Mouse (Mus musculus) gonadal fat pad, adult 2 months (tissue): ENCODE data around the gene Pih1d1. TPM values are rescaled to one million over a fixed set of nuclear protein-coding genes. Genes with fewer than 3 reads are reported as not detected.

Experiments used
- DNase-seq: peaks from one replicate; pipeline ENCODE4 v3.0.0-alpha.2; 2012; ENCODE audit warnings: low read depth
- polyA plus RNA-seq: library from polyadenylated mRNA; depleted of rRNA; stranded (reverse); fragments of >200 nt; gene quantifications from 2 replicates; pipeline ENCODE4 v1.2.3, GENCODE M21; 2012

Pih1d1 gene
- polyA plus RNA-seq, 1 experiment, result 58.1 TPM

DNA sequence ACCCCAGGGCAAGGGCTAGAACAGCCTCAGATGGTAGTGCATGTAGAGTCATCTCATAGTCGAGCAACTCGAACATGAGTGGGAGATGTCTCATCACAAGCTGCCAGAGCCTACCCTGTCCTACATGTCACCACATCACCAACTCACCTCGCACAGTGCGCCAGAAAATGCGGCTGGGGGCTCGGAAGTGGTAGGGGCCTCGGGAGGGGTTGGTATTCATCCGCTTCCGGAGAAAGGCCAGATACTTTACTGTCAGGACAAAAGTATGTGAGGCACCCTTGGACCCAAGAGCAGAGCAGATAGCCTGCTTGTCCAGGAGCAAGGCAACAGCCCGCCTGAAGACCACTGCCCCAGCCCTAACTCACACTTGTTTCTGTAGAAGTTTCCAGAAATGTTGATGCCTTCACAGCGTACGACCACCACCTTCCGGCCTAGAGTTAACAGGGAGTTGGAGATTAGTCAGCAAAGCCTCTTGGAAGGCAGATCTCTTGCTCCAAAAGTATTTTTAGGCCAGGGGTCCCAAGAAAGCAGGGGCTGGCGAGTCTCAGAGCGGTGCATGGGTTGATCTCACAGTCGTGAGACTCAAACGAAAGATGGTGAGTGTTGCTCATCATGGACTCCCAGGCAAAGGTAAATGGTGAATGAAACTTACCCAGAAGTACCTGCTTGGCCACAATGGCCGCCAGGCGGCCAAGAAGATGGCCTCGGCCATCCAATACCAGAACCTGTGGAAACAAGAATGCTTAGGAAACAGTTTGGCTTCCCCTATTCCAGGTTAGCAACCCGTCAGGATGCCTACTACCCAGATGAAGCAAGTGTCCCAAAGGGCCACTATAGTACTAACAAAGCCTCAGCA, 27.0 kb upstream of the Pih1d1 start:
- DNase-seq, result no peak

DNA sequence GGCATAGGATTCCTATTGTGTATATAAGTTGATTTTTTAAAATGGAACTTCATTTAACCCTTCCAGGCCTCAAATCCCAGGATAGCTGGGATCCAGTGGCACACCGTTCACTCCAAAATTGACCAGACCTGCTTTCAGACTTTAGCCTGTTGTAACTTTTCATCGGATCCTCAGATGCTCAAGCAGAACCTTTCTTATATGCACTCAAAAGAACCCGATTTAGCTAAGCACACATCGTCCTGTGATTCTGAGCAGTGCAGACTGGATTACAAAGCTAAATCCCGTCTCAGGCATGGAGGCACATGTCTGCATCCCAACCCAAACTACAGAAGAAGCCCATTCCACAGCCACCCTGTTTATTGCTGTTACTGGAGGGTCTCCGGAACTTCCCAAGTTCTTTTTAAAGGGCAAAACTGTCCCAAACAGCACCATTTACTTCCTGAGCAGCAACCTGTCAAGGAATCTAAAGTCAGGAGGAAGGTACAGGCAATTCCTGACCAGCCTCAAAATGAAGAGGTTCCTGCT, 26.3 kb upstream of the Pih1d1 start:
- DNase-seq, result no peak

DNA sequence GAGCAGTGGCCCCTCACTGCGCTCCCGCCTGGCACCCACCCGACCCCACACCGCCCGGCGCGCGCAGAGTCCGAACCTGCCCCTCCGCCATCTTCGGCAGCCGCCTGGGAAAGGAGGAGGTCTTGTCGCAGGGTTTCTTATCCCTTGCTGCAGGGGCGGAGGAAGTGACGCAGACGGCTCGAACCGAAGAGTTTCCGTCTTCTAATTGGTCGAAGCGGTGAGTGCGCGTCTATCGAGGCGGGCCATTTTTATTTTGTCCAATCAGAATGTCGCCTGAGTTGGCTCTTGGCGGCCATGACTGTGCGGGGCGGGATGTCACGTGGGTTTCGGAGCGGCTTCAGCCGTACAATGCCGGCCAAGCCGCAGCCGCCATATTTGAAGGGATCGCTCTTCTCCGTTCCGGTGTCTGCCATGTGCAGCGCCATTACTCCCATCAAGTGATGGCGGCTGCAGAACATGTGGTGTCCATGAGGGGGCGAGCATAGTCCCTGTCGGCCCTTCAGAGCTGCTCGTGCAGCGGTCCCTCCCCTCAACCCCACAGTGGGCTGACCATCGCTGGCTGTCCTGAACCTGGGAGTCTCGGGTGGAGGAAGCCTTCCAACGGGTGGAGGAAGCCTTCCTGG, 25.4 kb upstream of the Pih1d1 start, which contains the start of gene Rpl13a:
TSS of gene Rpl13a (minus strand) at position 138 of the 623 bp plus-strand sequence.
- DNase-seq, result peak; percentile 92

DNA sequence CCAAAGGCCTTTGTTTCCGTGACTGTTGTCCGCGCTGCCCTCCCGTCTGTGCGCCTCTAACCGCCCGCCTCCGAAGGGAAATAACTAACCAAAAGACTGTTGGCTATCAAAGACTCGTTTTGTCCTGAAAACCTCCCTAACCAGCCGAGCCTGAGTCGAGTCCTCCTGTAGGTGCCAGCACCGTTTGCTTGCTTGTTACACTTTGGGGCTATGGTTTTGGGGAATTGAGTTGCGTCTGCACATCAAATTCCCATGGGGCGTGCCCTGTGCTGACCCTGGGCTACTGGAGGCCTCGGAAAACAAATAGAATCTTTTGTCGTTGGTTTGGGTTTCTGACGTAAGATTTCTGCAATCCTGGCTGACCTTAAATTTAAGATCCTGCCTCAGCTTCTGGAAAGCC, 24.8 kb upstream of the Pih1d1 start:
- DNase-seq, result no peak

DNA sequence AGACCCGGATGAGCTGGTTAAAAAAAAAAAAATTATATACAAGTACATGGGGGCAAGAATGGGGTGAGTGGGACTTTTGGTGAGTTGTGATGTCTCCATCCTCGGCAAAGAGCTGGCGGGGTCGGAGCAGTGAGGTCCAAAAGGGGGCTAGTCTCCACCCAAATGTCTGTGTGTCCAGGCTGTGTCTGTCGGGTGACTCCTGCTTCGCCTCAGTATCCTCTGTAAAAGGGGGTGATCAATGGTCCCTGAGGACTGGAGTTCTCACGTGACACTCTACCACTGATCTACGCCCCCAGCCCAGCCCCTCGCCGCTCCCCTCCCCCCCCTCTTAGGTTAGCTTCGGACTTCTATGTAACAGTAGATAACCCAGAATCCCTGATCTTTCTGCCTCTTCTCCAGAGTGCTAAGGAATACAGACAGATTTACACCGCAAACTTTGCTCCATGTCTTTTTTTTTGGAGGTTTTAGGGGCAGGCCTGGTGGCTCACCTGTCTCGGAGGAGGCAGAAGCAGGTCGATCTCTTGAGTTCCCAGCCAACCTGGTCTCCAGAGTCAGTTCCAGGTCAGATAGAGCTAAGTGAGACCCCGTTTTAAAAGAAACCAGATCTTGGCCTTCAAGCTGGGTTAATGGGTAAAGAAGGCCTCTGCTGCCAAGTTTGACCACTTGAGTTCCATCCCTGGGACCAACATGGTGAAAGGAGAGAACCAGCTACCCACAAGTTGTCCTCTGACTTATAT, 24.2 kb upstream of the Pih1d1 start:
- no peak for DNase-seq

DNA sequence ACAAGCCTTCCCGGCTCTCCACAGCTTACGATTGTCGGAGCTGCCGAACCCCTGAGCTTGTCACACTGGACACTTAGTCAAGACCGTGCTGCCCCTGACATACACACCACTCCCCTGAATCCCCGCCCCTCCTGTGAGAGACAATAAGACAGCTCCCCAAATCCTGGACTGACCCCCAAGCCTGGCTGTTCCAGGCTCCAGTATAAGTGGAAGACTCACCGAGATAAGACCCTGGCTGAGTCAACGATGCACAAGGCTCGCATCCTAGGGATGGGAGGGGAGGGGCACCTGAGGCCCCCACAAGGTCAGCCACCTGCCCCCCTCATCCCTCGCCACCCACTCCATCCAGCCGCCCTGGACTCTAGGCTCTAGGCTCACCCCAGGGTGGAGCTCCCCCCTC, 22.3 kb upstream of the Pih1d1 start:
- no peak for DNase-seq

DNA sequence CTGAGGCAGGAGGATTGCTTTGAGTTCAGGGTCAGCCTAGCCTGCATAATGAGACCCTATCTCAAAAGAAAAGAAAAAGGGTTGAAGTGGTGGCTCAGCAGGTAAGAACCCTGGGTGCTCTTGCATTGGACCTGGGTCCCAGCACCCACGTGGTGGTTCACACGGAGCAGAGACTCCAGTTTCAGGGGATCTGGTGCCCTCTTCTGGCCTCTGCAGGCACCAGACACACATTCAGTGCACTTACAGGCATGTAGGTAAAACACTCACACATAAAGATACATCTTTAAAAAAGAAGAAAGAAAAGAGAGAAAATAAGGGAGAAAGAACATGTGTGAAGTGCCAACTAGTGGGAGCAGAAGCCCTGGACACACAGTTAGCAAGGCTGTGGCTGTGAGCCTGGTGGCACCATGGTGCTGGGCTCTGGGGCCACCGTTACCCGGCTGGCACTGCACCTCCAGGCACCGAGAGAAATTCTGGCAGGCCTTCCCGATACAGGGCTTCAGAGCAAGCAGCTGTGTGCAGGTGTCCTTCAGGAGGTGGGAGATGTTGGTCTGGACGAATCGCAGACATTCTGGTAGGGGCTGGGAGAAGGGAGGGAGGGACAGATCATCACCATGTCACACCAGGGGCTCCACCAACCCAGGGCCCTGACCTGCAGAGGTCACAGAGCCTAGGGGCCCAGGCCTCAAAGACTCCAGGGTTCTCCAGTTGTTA, 20.5 kb upstream of the Pih1d1 start:
- DNase-seq, result no peak

DNA sequence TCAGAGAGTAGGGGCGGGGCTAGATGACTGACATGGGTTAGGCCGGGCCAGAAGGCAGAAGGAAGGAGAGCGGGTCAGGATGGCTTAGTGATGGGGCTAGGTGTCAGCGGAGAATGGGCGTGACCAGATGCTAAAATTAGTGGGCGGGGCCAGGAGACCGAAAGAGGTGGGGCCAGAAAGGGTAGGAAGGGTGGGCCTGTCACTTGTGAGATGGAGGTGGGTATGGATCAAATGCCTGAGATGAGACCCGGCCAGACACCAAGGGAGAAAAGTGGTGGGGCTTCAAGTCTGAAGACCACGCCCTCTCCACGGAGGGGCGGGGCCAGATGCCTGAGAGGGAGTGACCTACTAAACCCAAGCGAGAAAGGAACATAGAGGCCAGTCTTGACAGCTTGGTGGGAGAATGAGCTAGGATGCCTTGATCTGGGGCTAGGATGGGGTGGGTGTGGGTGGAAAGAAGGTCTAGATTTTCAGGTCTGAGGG, 19.5 kb upstream of the Pih1d1 start:
- DNase-seq, result no peak

DNA sequence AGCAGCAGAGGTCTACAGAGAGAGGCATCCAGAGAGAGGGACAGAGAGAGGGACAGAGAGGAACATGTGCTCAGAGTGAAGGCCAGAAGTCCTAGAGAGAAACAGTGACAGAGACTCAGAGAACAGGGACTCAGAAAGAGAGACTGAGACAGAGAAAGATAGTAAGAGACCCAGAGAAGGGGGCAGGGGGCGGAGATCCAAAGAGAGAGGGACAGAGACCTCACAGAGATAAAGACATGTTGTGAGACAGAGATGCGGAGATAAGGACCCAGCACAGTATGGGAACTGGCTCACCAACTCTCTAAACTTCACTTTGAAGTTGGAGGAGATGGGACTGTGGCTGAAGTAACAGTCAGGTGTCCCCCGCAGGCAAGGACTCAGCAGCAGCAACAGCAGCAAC, 18.7 kb upstream of the Pih1d1 start:
- no peak for DNase-seq

DNA sequence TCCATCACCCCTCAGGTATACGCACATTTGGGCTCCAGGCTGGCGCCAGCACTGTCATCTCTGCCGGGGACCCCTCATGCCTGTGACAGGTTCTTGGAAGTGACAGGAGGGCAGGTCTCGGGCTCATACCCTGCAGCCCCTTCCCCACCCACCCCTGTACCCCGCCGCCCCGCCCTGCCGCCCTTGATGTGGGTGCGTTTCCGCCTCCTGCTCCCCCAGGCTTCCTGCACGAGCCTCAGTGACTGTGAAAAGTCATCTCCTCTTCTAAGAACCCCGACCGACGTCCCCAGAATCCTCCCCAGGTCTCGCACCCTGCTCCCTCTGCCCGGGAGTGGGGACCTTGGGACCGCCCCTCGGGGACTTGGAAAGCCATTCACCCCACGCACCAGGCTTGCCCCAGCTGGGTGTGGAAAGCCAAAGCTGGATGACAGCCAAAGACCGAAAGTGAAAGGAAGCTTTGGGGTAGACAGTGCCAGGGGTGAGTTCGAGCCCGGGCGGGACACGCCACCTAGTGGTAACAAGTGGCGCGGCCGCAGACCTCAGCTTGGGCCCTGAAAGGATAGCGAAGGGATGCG, 18.0 kb upstream of the Pih1d1 start, which contains the start of the genes Gm45713 and Flt3l:
TSS of gene Gm45713 (minus strand) at position 239 of the 575 bp plus-strand sequence.
TSS of gene Flt3l (minus strand) at position 440 of the 575 bp plus-strand sequence.
- no peak for DNase-seq

DNA sequence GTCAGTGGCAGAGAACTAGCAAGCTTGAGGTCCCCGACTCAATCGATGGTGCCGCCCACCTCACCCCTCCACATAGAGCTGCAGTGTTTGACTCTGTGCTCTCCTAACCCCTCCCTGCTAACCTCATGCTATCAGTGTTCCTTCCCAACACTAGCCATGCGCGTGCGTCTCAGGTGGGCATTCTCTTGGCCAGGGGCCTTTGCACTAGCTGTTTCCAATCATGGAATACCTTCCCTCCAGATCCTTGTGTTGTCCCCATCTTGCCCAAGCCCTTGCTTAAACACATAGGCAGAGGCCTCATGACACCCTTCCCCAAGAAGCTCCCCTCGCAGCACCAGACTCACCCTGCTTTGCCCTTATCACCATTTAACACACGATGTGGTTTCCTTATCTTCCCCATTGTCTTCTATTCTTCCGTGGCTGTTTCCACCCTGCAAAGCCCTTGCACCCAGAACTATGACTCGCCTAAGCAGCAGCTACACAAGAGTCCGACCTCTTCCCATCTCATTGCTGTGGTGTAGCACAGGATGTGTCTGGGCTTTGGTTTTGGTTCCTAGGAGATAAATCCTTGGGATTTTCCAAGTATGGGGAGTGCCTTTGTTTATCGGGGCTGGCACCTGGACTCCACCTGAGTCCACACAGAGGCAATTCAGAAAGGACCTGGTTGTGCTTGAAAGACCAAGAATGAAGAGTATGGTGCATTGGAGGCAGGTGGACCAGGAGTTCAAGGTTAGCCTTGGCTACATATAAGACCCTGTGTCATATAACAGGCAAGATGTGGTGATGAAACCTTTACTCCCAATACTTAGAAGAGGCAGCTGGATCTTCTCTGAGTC, 16.7 kb upstream of the Pih1d1 start:
- DNase-seq, result no peak

DNA sequence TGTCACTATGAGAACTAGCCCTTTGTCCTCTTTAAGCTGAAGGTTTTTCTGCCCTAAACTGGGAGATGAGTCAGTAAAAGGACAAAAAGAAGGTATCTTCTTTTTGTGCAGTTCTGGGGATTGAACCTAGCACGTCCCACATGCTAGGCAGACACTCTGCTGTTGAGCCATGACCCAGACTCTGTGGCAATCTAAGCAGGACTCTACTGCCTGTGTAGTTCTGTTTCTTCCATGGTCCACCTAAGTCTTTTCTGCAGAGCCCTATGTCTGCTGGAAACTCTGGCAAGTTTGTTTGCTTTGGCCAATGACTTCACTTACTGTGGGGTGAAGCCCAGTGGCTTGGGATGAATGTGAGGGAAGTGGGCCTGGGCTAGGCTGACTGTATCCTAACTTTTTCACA, 15.7 kb upstream of the Pih1d1 start:
- no peak for DNase-seq

DNA sequence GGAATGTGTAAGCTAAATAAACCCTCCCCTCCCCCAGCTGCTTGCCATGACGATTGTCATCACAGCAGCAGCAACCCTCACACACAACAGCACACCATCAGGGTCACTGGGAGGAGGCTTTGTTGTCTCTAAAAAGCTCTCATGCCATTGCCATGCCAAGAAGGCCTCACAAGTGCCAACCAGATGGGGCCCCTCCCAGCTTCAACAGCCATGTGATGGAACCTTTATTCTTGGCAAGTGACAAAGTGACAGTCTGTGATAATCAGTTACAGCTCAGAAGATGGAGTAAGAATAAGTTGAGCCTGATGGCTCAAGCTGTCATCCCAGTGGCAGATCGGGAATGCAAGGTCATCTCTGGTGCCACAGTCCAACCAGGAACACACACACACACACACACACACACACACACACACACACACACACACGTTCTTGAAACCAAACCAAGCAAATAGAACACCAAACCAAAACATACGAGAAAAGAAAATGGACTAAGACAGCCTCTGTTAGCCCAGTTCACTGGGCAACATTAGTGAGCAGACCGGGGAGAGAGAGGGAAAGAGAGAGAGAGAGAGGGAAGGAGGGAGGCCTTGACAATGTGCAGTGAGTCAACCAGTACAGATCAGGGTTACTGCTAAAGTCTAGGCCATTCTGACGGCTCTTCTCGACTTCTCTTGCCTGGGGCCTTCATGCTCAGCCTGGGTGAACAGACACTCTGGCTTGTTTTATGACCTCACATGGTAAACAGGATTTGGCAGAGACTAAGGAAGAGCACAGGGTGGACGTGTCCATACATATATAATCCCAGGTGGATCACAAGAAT, 14.0 kb upstream of the Pih1d1 start:
- no peak for DNase-seq

DNA sequence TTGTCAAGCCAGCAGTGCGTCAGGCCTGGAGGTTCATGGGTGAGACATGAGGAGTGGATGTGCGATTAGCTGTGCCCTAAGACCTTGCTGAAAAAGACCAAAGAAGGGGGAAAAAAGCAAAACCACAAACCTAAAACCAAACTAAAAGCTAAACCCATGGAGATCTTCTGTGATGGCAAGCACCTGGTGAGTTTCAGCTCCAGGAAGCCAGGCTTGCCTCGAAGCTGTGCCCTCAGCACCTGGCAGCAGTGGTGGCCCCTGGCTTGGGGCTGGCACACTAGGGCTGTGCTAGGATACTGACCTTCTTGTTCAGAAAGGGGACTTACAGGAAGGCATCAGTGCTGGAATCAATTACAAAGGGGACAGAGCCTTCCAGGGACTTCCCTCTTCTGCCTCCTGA, 12.8 kb upstream of the Pih1d1 start:
- no peak for DNase-seq

DNA sequence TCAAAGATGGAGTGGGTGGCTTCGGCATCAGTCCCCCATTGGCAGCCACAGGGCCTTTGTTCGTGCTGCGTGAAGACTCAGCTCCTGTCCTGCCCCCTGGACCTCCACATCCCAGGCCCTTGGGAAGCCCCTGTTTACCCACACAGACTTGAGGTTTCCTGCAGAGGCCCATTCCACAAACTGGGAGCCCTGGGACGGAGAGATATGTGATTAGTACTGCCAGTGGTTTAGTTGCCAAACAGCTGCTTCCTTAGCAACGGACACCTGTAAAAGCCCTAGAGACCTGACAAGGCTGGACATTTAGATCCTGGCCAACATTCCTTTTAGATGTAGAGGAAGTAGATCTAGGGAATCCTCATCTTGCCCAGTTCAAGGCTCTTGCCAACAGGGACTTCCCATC, 12.2 kb upstream of the Pih1d1 start:
- DNase-seq, result no peak

DNA sequence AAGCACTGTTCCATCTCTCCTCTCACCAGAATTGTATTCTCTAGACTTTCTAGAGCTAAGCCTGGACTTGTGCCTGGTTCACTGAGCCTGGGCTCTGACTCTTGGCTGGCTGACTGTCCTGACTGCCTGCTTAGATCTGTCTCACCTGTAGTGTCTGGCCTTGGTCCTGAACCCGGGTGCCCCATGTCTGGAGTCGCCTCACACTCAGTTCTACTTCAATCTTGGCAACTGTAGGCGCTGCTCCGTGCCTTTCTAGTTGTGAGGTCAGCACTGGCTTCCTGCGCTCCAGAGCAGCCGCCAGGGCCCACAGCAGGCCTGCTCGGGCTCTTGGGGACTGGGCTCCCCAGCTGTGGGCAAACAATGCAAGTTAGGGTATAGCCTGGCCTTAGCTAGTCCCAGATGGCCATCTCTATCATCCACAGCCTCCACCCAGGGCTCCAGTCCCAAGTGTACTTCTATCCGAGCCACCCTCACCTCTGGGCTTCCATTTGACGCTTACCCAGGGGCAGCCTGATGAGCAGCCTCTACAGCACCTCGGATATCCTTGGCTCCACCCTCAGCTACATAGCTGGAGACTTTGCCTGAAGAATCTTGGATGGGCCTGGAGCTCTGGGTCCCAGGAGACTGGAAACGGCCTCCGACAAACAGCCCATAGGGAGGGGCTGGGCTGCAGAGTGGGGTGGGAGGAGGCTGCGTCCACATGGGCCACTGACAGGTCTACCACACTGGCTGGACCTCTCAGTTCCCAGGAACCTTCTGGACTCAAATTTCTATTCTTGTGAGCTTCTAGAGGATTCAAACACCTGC, 9.5 kb upstream of the Pih1d1 start:
- DNase-seq, result no peak

DNA sequence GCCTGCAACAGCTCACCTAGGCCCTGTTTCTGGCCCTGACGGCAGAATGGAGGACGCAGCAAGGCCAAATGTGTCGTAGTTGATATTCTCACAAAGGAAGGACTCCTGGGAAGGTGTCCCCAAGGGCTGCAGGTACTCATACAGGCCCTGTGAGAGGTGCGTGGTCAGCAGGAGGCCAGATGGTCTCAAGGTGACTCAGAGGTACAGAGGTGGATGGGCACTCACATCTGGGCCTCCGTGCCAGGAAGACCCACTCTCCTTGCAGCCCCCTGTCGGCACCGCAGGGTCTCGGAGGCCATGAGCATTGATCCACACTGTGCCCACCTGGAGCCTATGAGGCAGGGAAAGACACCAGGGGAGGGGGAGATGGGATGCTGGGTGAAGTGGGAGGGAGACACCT, 8.6 kb upstream of the Pih1d1 start:
- no peak for DNase-seq

DNA sequence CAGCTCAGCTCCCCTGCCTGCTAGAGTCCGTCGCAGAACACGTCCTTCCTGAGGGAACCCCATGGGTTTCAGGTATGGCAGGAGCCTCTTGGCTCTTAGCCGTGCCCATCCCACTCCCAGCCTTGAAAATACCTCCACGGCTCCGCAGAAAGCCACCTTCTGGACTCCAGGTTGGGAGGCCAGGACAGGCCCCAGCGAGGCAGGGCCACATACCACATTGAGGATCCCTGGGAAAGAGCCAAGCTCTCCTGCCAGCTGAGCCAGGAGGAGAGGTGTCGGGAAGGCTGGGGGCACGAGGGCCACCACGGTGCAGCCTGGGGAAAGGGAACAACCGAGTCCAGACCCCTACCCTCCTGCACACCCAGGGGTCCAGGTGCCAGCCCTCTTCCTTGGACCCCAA, 6.8 kb upstream of the Pih1d1 start:
- no peak for DNase-seq
